Mouse (Mus musculus) splenic B cell, adult 2 months (primary cell): ENCODE data around the gene Art4.
A peak's percentile ranks its signal among the peaks of the same experiment; 100 is the strongest.
"Not testable (repeated sequence)": the region's sequence is repeated elsewhere in the genome, so short reads cannot be mapped to it uniquely, and the experiment has no call there.

Experiments used
- DNase-seq: peaks from one replicate; pipeline ENCODE4 v3.0.0-alpha.2; 2011; ENCODE audit warnings: low read depth, low spot score
- H3K27me3 ChIP-seq: 2 replicates; pipeline ENCODE4 v1.6.1; 2012; ENCODE audit warnings: mild to moderate bottlenecking, low read length, moderate library complexity, mixed read lengths; ENCODE audit not compliant: control insufficient read depth, poor library complexity, insufficient read depth, severe bottlenecking
- H3K36me3 ChIP-seq: 2 replicates; pipeline ENCODE4 v1.6.1; 2012; ENCODE audit warnings: mild to moderate bottlenecking, low read length, moderate library complexity, mixed read lengths; ENCODE audit not compliant: control insufficient read depth, poor library complexity, insufficient read depth, severe bottlenecking

Art4 gene

GRCm38 (mm10) chr6:136887854-136888253, 30.3 kb upstream of the Art4 start:
- Histone ChIP-seq H3K36me3 (no peaks in the 10 kb centered on the region), H3K27me3 (no peaks in the 10 kb centered on the region)
- no peak for DNase-seq

- not testable (repeated sequence) for DNase-seq, H3K27me3 ChIP-seq, H3K36me3 ChIP-seq
Observed at GRCm38 (mm10) chr6:136884766-136885165, 27.2 kb upstream of the Art4 start.

- no peak for DNase-seq
- Histone ChIP-seq H3K27me3 (no peaks in the 10 kb centered on the region), H3K36me3 (no peaks in the 10 kb centered on the region)
Observed at GRCm38 (mm10) chr6:136883961-136884360, 26.4 kb upstream of the Art4 start.

GRCm38 (mm10) chr6:136883431-136883915, 25.9 kb upstream of the Art4 start:
- DNase-seq = no peak
- no peaks in the 10 kb centered on the region for H3K36me3 ChIP-seq
- no peaks in the 10 kb centered on the region for H3K27me3 ChIP-seq

GRCm38 (mm10) chr6:136881678-136882077, 24.1 kb upstream of the Art4 start:
- H3K36me3 ChIP-seq = no peaks in the 10 kb centered on the region
- H3K27me3 ChIP-seq = no peaks in the 10 kb centered on the region
- no peak for DNase-seq

GRCm38 (mm10) chr6:136875670-136876069, 18.1 kb upstream of the Art4 start, which contains the start of gene Mgp:
Mgp (minus strand) TSS chr6:136875823.
- Histone ChIP-seq H3K27me3 (no peaks in the 10 kb centered on the region), H3K36me3 (no peaks in the 10 kb centered on the region)
- DNase-seq = no peak

- DNase-seq = no peak
- H3K27me3 ChIP-seq = no peaks in the 10 kb centered on the region
- H3K36me3 ChIP-seq = no peaks in the 10 kb centered on the region
Observed at GRCm38 (mm10) chr6:136874599-136874998, 17.1 kb upstream of the Art4 start.

- no peak for DNase-seq
- H3K27me3 ChIP-seq = no peaks in the 10 kb centered on the region
- no peaks in the 10 kb centered on the region for H3K36me3 ChIP-seq
Observed at GRCm38 (mm10) chr6:136868921-136869320, 11.4 kb upstream of the Art4 start.

- DNase-seq = no peak
- no peaks in the 10 kb centered on the region for H3K36me3 ChIP-seq
- no peaks in the 10 kb centered on the region for H3K27me3 ChIP-seq
Observed at GRCm38 (mm10) chr6:136866150-136866549, 8.6 kb upstream of the Art4 start.

- Histone ChIP-seq H3K36me3 (no peaks in the 10 kb centered on the region), H3K27me3 (no peaks in the 10 kb centered on the region)
- no peak for DNase-seq
Observed at GRCm38 (mm10) chr6:136865360-136865759, 7.8 kb upstream of the Art4 start.

- no peaks in the 10 kb centered on the region for H3K36me3 ChIP-seq
- peak; percentile 66 for DNase-seq
- no peaks in the 10 kb centered on the region for H3K27me3 ChIP-seq
Observed at GRCm38 (mm10) chr6:136861020-136861419, 3.5 kb upstream of the Art4 start.

- no peak for DNase-seq
- no peaks in the 10 kb centered on the region for H3K27me3 ChIP-seq
- H3K36me3 ChIP-seq = no peaks in the 10 kb centered on the region
Observed at GRCm38 (mm10) chr6:136858420-136858819, 887 bp upstream of the Art4 start.

GRCm38 (mm10) chr6:136857873-136858260, 334 bp upstream of the Art4 start:
- Histone ChIP-seq H3K27me3 (no peaks in the 10 kb centered on the region), H3K36me3 (no peaks in the 10 kb centered on the region)
- DNase-seq = no peak

- H3K36me3 ChIP-seq = no peaks in the 10 kb centered on the region
- no peaks in the 10 kb centered on the region for H3K27me3 ChIP-seq
- DNase-seq = peak; percentile 49
Observed at GRCm38 (mm10) chr6:136856071-136856636, 1.4 kb downstream of the Art4 start.

GRCm38 (mm10) chr6:136855183-136855582, 2.4 kb downstream of the Art4 start:
- no peaks in the 10 kb centered on the region for H3K36me3 ChIP-seq
- peak; percentile 55 for DNase-seq
- H3K27me3 ChIP-seq = no peaks in the 10 kb centered on the region

GRCm38 (mm10) chr6:136854361-136854781, 3.2 kb downstream of the Art4 start:
- no peaks in the 10 kb centered on the region for H3K27me3 ChIP-seq
- no peaks in the 10 kb centered on the region for H3K36me3 ChIP-seq
- peak; percentile 41 for DNase-seq
